Mouse (Mus musculus) erythroblast, embryonic 14.5 days (primary cell): ENCODE measurements around the gene Tspo.

ENCODE experiments used
- GATA1 ChIP-seq: IDR thresholded peaks from 2 replicates; pipeline ENCODE4 v1.6.1; 2012; ENCODE audit warnings: low read length, inconsistent platforms, mixed read lengths
- TAL1 ChIP-seq: IDR thresholded peaks from 3 replicates; pipeline ENCODE4 v1.6.1; 2012; ENCODE audit warnings: low read length, inconsistent platforms, mixed read lengths

DNA sequence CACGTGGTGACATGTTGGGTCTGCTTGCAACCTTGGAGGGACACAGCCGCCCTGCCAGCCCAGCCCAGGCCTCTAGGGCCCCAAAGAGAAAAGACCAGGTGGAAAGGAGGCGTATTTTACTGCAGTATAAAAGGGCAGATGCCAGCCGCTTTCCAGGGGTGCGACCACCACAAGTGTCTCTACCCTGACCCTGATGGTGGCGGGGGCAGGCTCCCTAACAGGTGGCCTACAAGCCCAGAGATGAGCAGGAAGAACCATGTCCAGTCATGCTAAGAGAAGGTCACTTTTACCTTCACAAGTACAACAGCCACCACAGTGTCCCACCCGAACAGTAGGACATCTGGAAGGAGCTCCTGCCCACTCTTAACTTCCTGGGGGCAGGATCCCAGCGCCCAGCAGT is 12.2 kb downstream of the Tspo start:
- TF ChIP-seq TAL1: no peak
- no peak for TF ChIP-seq GATA1
